8 mouse cellular contexts compared by ENCODE assay signal in genomic region chr11:82388371-82389313, GRCm38 (mm10). TPM values are rescaled to one million over a fixed set of nuclear protein-coding genes. Genes with fewer than 3 reads are reported as not detected.
DNase-seq lines count a peak whose midpoint lies in the region; ATAC-seq lines count a peak whose summit lies in the region.

TSS of gene Tmem132e (plus strand) at chr11:82388900.

- H3K27me3 ChIP-seq in kidney, embryonic 14.5 days (ENCODE audit: control insufficient read depth, insufficient read depth, low read length): peaks cover 86% of the 10 kb centered on the region
- peaks cover 55% of the 10 kb centered on the region for H3K27me3 ChIP-seq in embryonic facial prominence, embryonic 11.5 days (ENCODE audit: control insufficient read depth, insufficient read depth, low read length)
- H3K27me3 ChIP-seq in hindbrain, embryonic 14.5 days (ENCODE audit: control insufficient read depth, insufficient read depth, low read length): peaks cover 59% of the 10 kb centered on the region
- peaks cover 62% of the 10 kb centered on the region for H3K27me3 ChIP-seq in liver, embryonic 16.5 days (ENCODE audit: control insufficient read depth, insufficient read depth, low read depth, low read length)
- peaks cover 78% of the 10 kb centered on the region for H3K27me3 ChIP-seq in stomach, embryonic 16.5 days (ENCODE audit: control insufficient read depth, insufficient read depth, low read length)

- H3K4me2 ChIP-seq in kidney, embryonic 14.5 days (replicated peaks; ENCODE audit: low read depth, low read length): peak within 1 kb of the TSS; percentile 79
- peak within 1 kb of the TSS; percentile 86 for H3K4me2 ChIP-seq in embryonic facial prominence, embryonic 11.5 days (ENCODE audit: low read depth, low read length)
- H3K4me2 ChIP-seq in hindbrain, embryonic 14.5 days (replicated peaks): peak within 1 kb of the TSS; percentile 99
- H3K4me2 ChIP-seq in liver, embryonic 16.5 days (ENCODE audit: low read depth, low read length): peak within 1 kb of the TSS; percentile 18
- peak within 1 kb of the TSS; percentile 66 for H3K4me2 ChIP-seq in stomach, embryonic 16.5 days (ENCODE audit: low read depth, low read length)

- no peak within 1 kb of the TSS for H3K27ac ChIP-seq in kidney, embryonic 14.5 days (ENCODE audit: low read depth, low read length)
- H3K27ac ChIP-seq in embryonic facial prominence, embryonic 11.5 days (replicated peaks; ENCODE audit: low read depth, low read length): no peak within 1 kb of the TSS
- peak within 1 kb of the TSS; percentile 64 for H3K27ac ChIP-seq in hindbrain, embryonic 14.5 days
- H3K27ac ChIP-seq in liver, embryonic 16.5 days (ENCODE audit: low read length): no peak within 1 kb of the TSS
- no peak within 1 kb of the TSS for H3K27ac ChIP-seq in stomach, embryonic 16.5 days (ENCODE audit: low read length)

- peak within 1 kb of the TSS; percentile 42 for H3K4me3 ChIP-seq in kidney, embryonic 14.5 days (ENCODE audit: low read length)
- H3K4me3 ChIP-seq in embryonic facial prominence, embryonic 11.5 days (ENCODE audit: low read depth, low read length): peak within 1 kb of the TSS; percentile 50
- H3K4me3 ChIP-seq in hindbrain, embryonic 14.5 days (replicated peaks; ENCODE audit: low read length): peak within 1 kb of the TSS; percentile 75
- H3K4me3 ChIP-seq in liver, embryonic 16.5 days (ENCODE audit: low read depth, low read length): peak within 1 kb of the TSS; percentile 36
- peak within 1 kb of the TSS; percentile 54 for H3K4me3 ChIP-seq in stomach, embryonic 16.5 days (replicated peaks; ENCODE audit: low read length)

- H3K9me3 ChIP-seq in kidney, embryonic 14.5 days (ENCODE audit: control insufficient read depth, low read length): no peaks in the 10 kb centered on the region
- no peaks in the 10 kb centered on the region for H3K9me3 ChIP-seq in embryonic facial prominence, embryonic 11.5 days (replicated peaks; ENCODE audit: control insufficient read depth, low read length)
- H3K9me3 ChIP-seq in hindbrain, embryonic 14.5 days (ENCODE audit: control insufficient read depth, low read length): no peaks in the 10 kb centered on the region
- no peaks in the 10 kb centered on the region for H3K9me3 ChIP-seq in liver, embryonic 16.5 days (replicated peaks; ENCODE audit: control insufficient read depth, low read length)
- H3K9me3 ChIP-seq in stomach, embryonic 16.5 days (replicated peaks; ENCODE audit: control insufficient read depth, low read length): no peaks in the 10 kb centered on the region

- H3K36me3 ChIP-seq in kidney, embryonic 14.5 days (ENCODE audit: control insufficient read depth, insufficient read depth, low read length): no peaks in the 10 kb centered on the region
- no peaks in the 10 kb centered on the region; the same call in 1 of the 2 replicates for H3K36me3 ChIP-seq in embryonic facial prominence, embryonic 11.5 days (replicated peaks; ENCODE audit: control insufficient read depth, insufficient read depth, low read depth, low read length)
- H3K36me3 ChIP-seq in hindbrain, embryonic 14.5 days (replicated peaks; ENCODE audit: control insufficient read depth, insufficient read depth): no peaks in the 10 kb centered on the region
- H3K36me3 ChIP-seq in liver, embryonic 16.5 days (ENCODE audit: control insufficient read depth, insufficient read depth): no peaks in the 10 kb centered on the region
- H3K36me3 ChIP-seq in stomach, embryonic 16.5 days (ENCODE audit: control insufficient read depth, insufficient read depth, low read length): no peaks in the 10 kb centered on the region

- ATAC-seq in kidney, embryonic 14.5 days (ENCODE audit: low FRiP score, low TSS enrichment): peak; percentile 40; the same call in 1 of the 2 replicates
- 0 out of 2 replicates have a peak, but pooled peaks have one; percentile 19 for ATAC-seq in embryonic facial prominence, embryonic 11.5 days (replicated peaks; ENCODE audit: insufficient number of reproducible peaks, low FRiP score, low TSS enrichment, low read depth)
- ATAC-seq in hindbrain, embryonic 14.5 days (ENCODE audit: low FRiP score): peak; percentile 35
- no peak for ATAC-seq in liver, embryonic 16.5 days (ENCODE audit: low read depth)
- 0 out of 2 replicates have a peak, but pooled peaks have one; percentile 21 for ATAC-seq in stomach, embryonic 16.5 days (ENCODE audit: insufficient read depth, low FRiP score)
- no peak for ATAC-seq in inflammation-experienced regulatory T-cells, adult 6 months

- peak within 1 kb of the TSS; percentile 47 for H3K9ac ChIP-seq in kidney, embryonic 14.5 days (ENCODE audit: low read depth, low read length)
- peak within 1 kb of the TSS; percentile 30 for H3K9ac ChIP-seq in embryonic facial prominence, embryonic 11.5 days (replicated peaks; ENCODE audit: low read length)
- peak within 1 kb of the TSS; percentile 79 for H3K9ac ChIP-seq in hindbrain, embryonic 14.5 days
- H3K9ac ChIP-seq in liver, embryonic 16.5 days (ENCODE audit: low read depth, low read length): no peak within 1 kb of the TSS
- peak within 1 kb of the TSS; percentile 65 for H3K9ac ChIP-seq in stomach, embryonic 16.5 days (ENCODE audit: low read length)

- peaks cover 16% of the 10 kb centered on the region; the same call in 1 of the 2 replicates for H3K4me1 ChIP-seq in kidney, embryonic 14.5 days (ENCODE audit: control insufficient read depth, insufficient read depth, low read length)
- H3K4me1 ChIP-seq in embryonic facial prominence, embryonic 11.5 days (ENCODE audit: control insufficient read depth, insufficient read depth, low read length): no peaks in the 10 kb centered on the region; the same call in 1 of the 2 replicates
- H3K4me1 ChIP-seq in hindbrain, embryonic 14.5 days (replicated peaks; ENCODE audit: control insufficient read depth, insufficient read depth, low read length): peaks cover 17% of the 10 kb centered on the region
- H3K4me1 ChIP-seq in liver, embryonic 16.5 days (ENCODE audit: control insufficient read depth, low read depth, low read length): no peaks in the 10 kb centered on the region
- peaks cover 13% of the 10 kb centered on the region for H3K4me1 ChIP-seq in stomach, embryonic 16.5 days (ENCODE audit: control insufficient read depth, insufficient read depth, low read length)

- no peak for DNase-seq in kidney, adult 9 months
- peak; percentile 48 for DNase-seq in R1 (ENCODE audit: low read depth, low spot score)
- peak; percentile 53 for DNase-seq in embryonic facial prominence, embryonic 11.5 days (ENCODE audit: low spot score)
- no peak for DNase-seq in hindbrain, embryonic 14.5 days (ENCODE audit: low spot score)

- under 1% methylated on average over 75 of the region's 88 CpGs for WGBS in kidney, embryonic 14.5 days
- under 1% methylated on average over 80 of the region's 88 CpGs for whole genome bisulfite sequencing in embryonic facial prominence, embryonic 11.5 days
- under 1% methylated on average over 86 of the region's 88 CpGs for WGBS in hindbrain, embryonic 14.5 days
- under 1% methylated on average over 81 of the region's 88 CpGs for WGBS in liver, embryonic 16.5 days (ENCODE audit: insufficient replicate concordance)
- WGBS in stomach, embryonic 16.5 days: under 1% methylated on average over 88 of the region's 88 CpGs

RNA-seq across cellular contexts. Expression of gene Tmem132e, which starts in this region (rescaled TPM):
- polyA plus RNA-seq in kidney, embryonic 14.5 days (2014; fragmentation: Nextera tagmentation; extraction: Ambion mirVana): 0.29 and 0.37 TPM in 2 replicates
- 0.97 and 1.0 TPM in 2 replicates for polyA plus RNA-seq in embryonic facial prominence, embryonic 11.5 days (2014; fragmentation: Nextera tagmentation; extraction: Ambion mirVana)
- 5.1 and 6.9 TPM in 2 replicates for polyA plus RNA-seq in hindbrain, embryonic 14.5 days (2014; fragmentation: Nextera tagmentation; extraction: Ambion mirVana)
- 0.12 and 0.13 TPM in 2 replicates for polyA plus RNA-seq in liver, embryonic 16.5 days (2015; fragmentation: Nextera tagmentation; extraction: Ambion mirVana)
- polyA plus RNA-seq in stomach, embryonic 16.5 days (2015; fragmentation: Nextera tagmentation; extraction: Ambion mirVana): 0.31 and 0.39 TPM in 2 replicates
- not detected for polyA plus RNA-seq in inflammation-experienced regulatory T-cells, adult 6 months (2017; shearing (Covaris generic))

Comparison
In these comparisons a context has a peak if more than half of its experiments do, and no peak if none do; other contexts are left out.
1. Peak in ATAC-seq, H3K4me3 ChIP-seq, H3K9ac ChIP-seq and H3K4me2 ChIP-seq in kidney, embryonic 14.5 days; RNA of the gene not detected or under 1 TPM.
2. Peak in ATAC-seq, H3K4me3 ChIP-seq, H3K9ac ChIP-seq and H3K4me2 ChIP-seq in stomach, embryonic 16.5 days; RNA of the gene not detected or under 1 TPM.
3. ATAC-seq: peak in embryonic facial prominence, embryonic 11.5 days (single experiment) and hindbrain, embryonic 14.5 days (single experiment); none in liver, embryonic 16.5 days (single experiment) and inflammation-experienced regulatory T-cells, adult 6 months (single experiment).
4. H3K4me2 ChIP-seq: peak in every context shown above with its lines; median percentile 99 in hindbrain, embryonic 14.5 days; 86 in embryonic facial prominence, embryonic 11.5 days; 79 in kidney, embryonic 14.5 days; 66 in stomach, embryonic 16.5 days; 18 in liver, embryonic 16.5 days.
5. DNase-seq: peak in R1 (single experiment) and embryonic facial prominence, embryonic 11.5 days (single experiment); none in kidney, adult 9 months (single experiment) and hindbrain, embryonic 14.5 days (single experiment).
6. Peak in every context shown above with its lines, with median percentiles within 50 percentile points of each other: H3K4me3 ChIP-seq.